Mouse (Mus musculus) liver, embryonic 14.5 days (tissue): ENCODE measurements around the gene Olfr1272. TPM values are rescaled to one million over a fixed set of nuclear protein-coding genes. Genes with fewer than 3 reads are reported as not detected.
"Not testable (repeated sequence)": the region's sequence is repeated elsewhere in the genome, so short reads cannot be mapped to it uniquely, and the experiment has no call there.

ENCODE experiments used
- ATAC-seq: fragments of 200-750 bp; cut with Nextera tagmentation; 2 replicates; pipeline ENCODE4 v1.8.0; 2017; ENCODE audit warnings: moderate number of reproducible peaks, mild to moderate bottlenecking, moderate library complexity; ENCODE audit not compliant: insufficient read depth
- DNase-seq, 3 experiments: peaks; one replicate each; pipeline ENCODE4 v3.0.0-alpha.2; 2012 to 2013; ENCODE audit warnings: low read depth in 3 of 3, low spot score in 3 of 3
- H3K27ac ChIP-seq: fragments of 300-500 bp; sonication (generic); 2 replicates; pipeline ENCODE4 v1.5.1; 2014; ENCODE audit warnings: moderate library complexity, mild to moderate bottlenecking, control low read depth, inconsistent platforms
- H3K27me3 ChIP-seq: fragments of 300-500 bp; sonication (generic); 2 replicates; pipeline ENCODE4 v1.6.1; 2014; ENCODE audit warnings: mild to moderate bottlenecking, low read length, moderate library complexity; ENCODE audit not compliant: control insufficient read depth, insufficient read depth
- H3K36me3 ChIP-seq: fragments of 300-500 bp; sonication (generic); replicated peaks from 2 replicates; pipeline ENCODE4 v1.6.1; 2014; ENCODE audit warnings: low read depth; ENCODE audit not compliant: control insufficient read depth, insufficient read depth
- H3K4me1 ChIP-seq, 2 experiments: fragments of 200-500 bp in 1 of 2; fragments of 300-500 bp in 1 of 2; sonication (generic) in 1 of 2; replicated peaks; 2 replicates each; pipeline ENCODE4 v1.6.1; 2012 to 2014; ENCODE audit warnings: antibody characterized with exemption in 1 of 2, inconsistent platforms in 1 of 2, low read length in 1 of 2; ENCODE audit not compliant: control insufficient read depth in 2 of 2, insufficient read depth in 2 of 2
- H3K4me2 ChIP-seq: fragments of 300-500 bp; sonication (generic); 2 replicates; pipeline ENCODE4 v1.6.1; 2014; ENCODE audit warnings: low read depth, mild to moderate bottlenecking, control low read depth, moderate library complexity
- H3K4me3 ChIP-seq, 2 experiments: fragments of 200-500 bp in 1 of 2; fragments of 300-500 bp in 1 of 2; sonication (generic) in 1 of 2; 2 replicates each; pipeline ENCODE4 v1.5.1; 2012 to 2014; ENCODE audit warnings: low read depth in 2 of 2, low read length in 2 of 2, mild to moderate bottlenecking in 2 of 2, control low read depth in 1 of 2, inconsistent platforms in 1 of 2, moderate library complexity in 1 of 2; ENCODE audit not compliant: insufficient read depth in 1 of 2
- H3K9ac ChIP-seq: fragments of 300-500 bp; sonication (generic); replicated peaks from 2 replicates; pipeline ENCODE4 v1.6.1; 2014; ENCODE audit warnings: mild to moderate bottlenecking, control low read depth, moderate library complexity
- H3K9me3 ChIP-seq: fragments of 300-500 bp; sonication (generic); 2 replicates; pipeline ENCODE4 v1.6.1; 2016; ENCODE audit warnings: low read length, mixed read lengths; ENCODE audit not compliant: control insufficient read depth
- CTCF ChIP-seq: IDR thresholded peaks from 2 replicates; pipeline ENCODE4 v1.5.1; 2016; ENCODE audit warnings: antibody characterized with exemption, low read depth, control low read depth
- EP300 ChIP-seq: IDR thresholded peaks from 2 replicates; pipeline ENCODE4 v1.6.1; 2016; ENCODE audit warnings: antibody characterized with exemption, low read depth
- WGBS: fragments of 180-500 bp; shearing (Covaris S2); extraction: QIAGEN DNeasy Blood & Tissue Kit; methylation state at CpG from one replicate; pipeline ENCODE4 v1.1.7; 2014; ENCODE audit not compliant: insufficient replicate concordance; 5-methylcytosine and 5-hydroxymethylcytosine counted together
- polyA plus RNA-seq, 2 experiments: library from polyadenylated mRNA; depleted of rRNA in 1 of 2; stranded (reverse) in 1 of 2; unstranded in 1 of 2; fragments of >200 nt; fragmentation: Nextera tagmentation in 1 of 2; extraction: Ambion mirVana in 1 of 2; gene quantifications; 2 replicates each; pipeline versions ENCODE4 v1.2.1 to v1.2.3; 2012 to 2014

Gene Olfr1272
- not detected in 2 replicates for polyA plus RNA-seq (2012; rRNA removed)
- polyA plus RNA-seq (2014; fragmentation: Nextera tagmentation; extraction: Ambion mirVana) = not detected in 2 replicates

DNA sequence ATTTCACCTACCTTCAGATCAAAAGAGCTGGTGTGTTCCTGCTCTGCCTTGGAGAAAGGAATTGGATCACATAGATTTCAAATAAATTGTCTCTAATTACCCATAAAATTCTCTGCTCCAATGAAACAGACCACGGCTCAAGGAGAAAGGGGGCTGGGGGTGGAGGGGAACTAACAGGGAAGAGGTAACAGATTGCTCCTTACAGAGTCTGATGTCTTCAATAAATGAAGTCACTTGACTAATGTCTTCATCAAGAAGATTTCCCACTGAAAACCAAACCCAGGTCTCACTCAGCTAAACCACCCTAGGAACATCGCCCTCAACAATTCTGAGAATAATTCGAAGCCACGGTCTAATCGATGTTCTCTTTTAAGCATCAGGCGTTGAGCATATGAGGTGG, at the start of gene Olfr1272:
TSS of gene Olfr1272 (minus strand) at position 101 of the 400 bp plus-strand sequence.
- no peaks in the 10 kb centered on the region for H3K36me3 ChIP-seq
- H3K4me3 ChIP-seq = no peak within 1 kb of the TSS
- no peak within 1 kb of the TSS for H3K9ac ChIP-seq
- DNase-seq (no peak), ATAC-seq (no peak)
- H3K4me2 ChIP-seq = no peak within 1 kb of the TSS
- no peaks in the 10 kb centered on the region for H3K4me1 ChIP-seq
- H3K27ac ChIP-seq = no peak within 1 kb of the TSS
- 72% methylated on average over 6 of the region's 6 CpGs for WGBS
- TF ChIP-seq CTCF (no peak), EP300 (no peak)
- H3K27me3 ChIP-seq = no peaks in the 10 kb centered on the region
- no peaks in the 10 kb centered on the region for H3K9me3 ChIP-seq

DNA sequence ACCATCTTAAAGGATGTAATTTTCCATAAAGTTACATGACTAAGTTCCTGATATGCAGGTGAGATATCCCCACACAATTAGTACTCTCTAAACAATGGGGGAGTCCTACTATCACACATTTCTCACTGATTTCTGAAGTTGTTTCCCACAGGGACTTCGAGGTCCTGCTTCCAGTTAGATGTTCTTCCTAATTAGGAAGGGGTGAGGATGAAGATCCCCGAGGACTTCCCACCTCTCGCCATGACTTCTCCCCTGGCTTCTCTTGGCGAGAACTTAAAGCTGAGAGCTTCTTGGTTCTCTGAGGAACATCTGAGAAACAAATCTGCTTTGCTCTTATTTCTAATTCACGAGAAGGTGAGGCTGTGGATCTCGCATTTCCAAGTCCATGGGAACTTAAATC, 29.3 kb upstream of the Olfr1272 start, which contains the start of gene Gm13769:
TSS of gene Gm13769 (plus strand) at position 301 of the 400 bp plus-strand sequence.
- H3K27me3 ChIP-seq, ATAC-seq, H3K4me2 ChIP-seq, H3K4me1 ChIP-seq, H3K9me3 ChIP-seq, H3K36me3 ChIP-seq, H3K9ac ChIP-seq, H3K27ac ChIP-seq, H3K4me3 ChIP-seq, DNase-seq: not testable (repeated sequence)
- no CpG with 5 or more reads among the region's 6 CpGs for WGBS

DNA sequence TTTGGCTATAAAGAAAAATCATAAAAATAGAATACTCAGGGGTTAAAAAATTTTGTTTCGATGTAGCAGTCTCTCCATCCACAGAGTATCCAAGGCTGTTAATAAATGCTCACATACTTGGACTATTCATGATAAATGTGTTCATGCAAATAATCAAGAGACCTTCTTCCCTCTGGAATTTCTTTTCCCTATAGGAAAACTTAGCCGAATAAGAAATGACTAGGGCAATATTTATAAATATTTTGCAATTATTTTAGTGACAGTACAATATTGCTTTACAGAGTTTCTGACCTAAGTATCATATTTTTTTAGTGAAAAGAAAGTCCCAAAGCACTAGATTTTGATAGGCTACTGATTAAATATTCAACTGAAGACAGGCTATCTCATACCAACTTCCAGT, 21.7 kb downstream of the Olfr1272 start, which contains the start of gene Olfr1271:
TSS of gene Olfr1271 (minus strand) at position 101 of the 400 bp plus-strand sequence.
- no peak for DNase-seq
- Histone ChIP-seq H3K4me1 (no peaks in the 10 kb centered on the region), H3K4me2 (no peak within 1 kb of the TSS), H3K9me3 (no peaks in the 10 kb centered on the region), H3K4me3 (no peak within 1 kb of the TSS), H3K36me3 (no peaks in the 10 kb centered on the region), H3K9ac (no peak within 1 kb of the TSS), H3K27ac (no peak within 1 kb of the TSS), H3K27me3 (no peaks in the 10 kb centered on the region)
- TF ChIP-seq EP300 (no peak), CTCF (no peak)
- no peak for ATAC-seq
- 61% methylated on average over 2 of the region's 2 CpGs for WGBS

DNA sequence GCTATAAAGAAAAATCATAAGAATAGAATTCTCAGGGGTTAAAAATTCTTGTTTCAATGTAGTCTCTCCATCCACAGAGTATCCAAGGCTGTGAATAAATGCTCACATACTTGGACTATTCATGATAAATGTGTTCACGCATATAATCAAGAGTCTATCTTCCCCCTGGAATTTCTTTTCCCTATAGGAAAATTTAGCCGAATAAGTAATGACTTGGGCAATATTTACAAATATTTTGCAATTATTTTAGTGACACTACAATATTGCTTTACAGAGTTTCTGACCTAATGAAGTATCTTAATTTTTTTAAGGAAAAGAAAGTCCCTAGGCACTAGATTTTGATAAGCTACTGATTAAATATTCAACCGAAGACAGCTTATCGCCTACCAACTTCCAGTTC, 35.1 kb downstream of the Olfr1272 start, which contains the start of gene Olfr142:
TSS of gene Olfr142 (minus strand) at position 101 of the 400 bp plus-strand sequence.
- H3K4me1 ChIP-seq = no peaks in the 10 kb centered on the region
- no peak within 1 kb of the TSS for H3K4me3 ChIP-seq
- H3K36me3 ChIP-seq = no peaks in the 10 kb centered on the region
- no peak within 1 kb of the TSS for H3K9ac ChIP-seq
- H3K9me3 ChIP-seq = no peaks in the 10 kb centered on the region
- no peak for ATAC-seq
- no peaks in the 10 kb centered on the region for H3K27me3 ChIP-seq
- WGBS = 69% methylated on average over 4 of the region's 4 CpGs
- H3K4me2 ChIP-seq = no peak within 1 kb of the TSS
- TF ChIP-seq EP300 = no peak
- no peak for TF ChIP-seq CTCF
- DNase-seq = no peak
- H3K27ac ChIP-seq = no peak within 1 kb of the TSS

Other genes starting within 250 kb of the Olfr1272 start
- not detected in 2 replicates for gene Olfr140, start 229.2 kb downstream of the Olfr1272 start, polyA plus RNA-seq (2012; rRNA removed)
- not detected in 2 replicates for gene Olfr140, start 229.2 kb downstream of the Olfr1272 start, polyA plus RNA-seq (2014; fragmentation: Nextera tagmentation; extraction: Ambion mirVana)
- not detected in 2 replicates for gene Olfr1269, start 171.4 kb downstream of the Olfr1272 start, polyA plus RNA-seq (2012; rRNA removed)
- gene Olfr1269, start 171.4 kb downstream of the Olfr1272 start, polyA plus RNA-seq (2014; fragmentation: Nextera tagmentation; extraction: Ambion mirVana) = not detected in 2 replicates
- gene Olfr32, start 150.5 kb downstream of the Olfr1272 start, polyA plus RNA-seq (2012; rRNA removed) = not detected in 2 replicates
- gene Olfr32, start 150.5 kb downstream of the Olfr1272 start, polyA plus RNA-seq (2014; fragmentation: Nextera tagmentation; extraction: Ambion mirVana) = not detected in 2 replicates
- not detected in 2 replicates for gene Olfr1270, start 139.8 kb downstream of the Olfr1272 start, polyA plus RNA-seq (2012; rRNA removed)
- not detected in 2 replicates for gene Olfr1270, start 139.8 kb downstream of the Olfr1272 start, polyA plus RNA-seq (2014; fragmentation: Nextera tagmentation; extraction: Ambion mirVana)
- not detected in 2 replicates for gene Olfr1506, start 68.3 kb downstream of the Olfr1272 start, polyA plus RNA-seq (2012; rRNA removed)
- not detected in 2 replicates for gene Olfr1506, start 68.3 kb downstream of the Olfr1272 start, polyA plus RNA-seq (2014; fragmentation: Nextera tagmentation; extraction: Ambion mirVana)
- not detected in 2 replicates for gene Olfr142, start 35.2 kb downstream of the Olfr1272 start, polyA plus RNA-seq (2012; rRNA removed)
- gene Olfr142, start 35.2 kb downstream of the Olfr1272 start, polyA plus RNA-seq (2014; fragmentation: Nextera tagmentation; extraction: Ambion mirVana) = not detected in 2 replicates
- gene Olfr1271, start 21.8 kb downstream of the Olfr1272 start, polyA plus RNA-seq (2012; rRNA removed) = not detected in 2 replicates
- gene Olfr1271, start 21.8 kb downstream of the Olfr1272 start, polyA plus RNA-seq (2014; fragmentation: Nextera tagmentation; extraction: Ambion mirVana) = not detected in 2 replicates
- not detected in 2 replicates for gene Gm13769, start 29.4 kb upstream of the Olfr1272 start, polyA plus RNA-seq (2012; rRNA removed)
- not detected in 2 replicates for gene Gm13769, start 29.4 kb upstream of the Olfr1272 start, polyA plus RNA-seq (2014; fragmentation: Nextera tagmentation; extraction: Ambion mirVana)
- not detected in 2 replicates for gene Olfr1274-ps, start 105.8 kb upstream of the Olfr1272 start, polyA plus RNA-seq (2012; rRNA removed)
- gene Olfr1274-ps, start 105.8 kb upstream of the Olfr1272 start, polyA plus RNA-seq (2014; fragmentation: Nextera tagmentation; extraction: Ambion mirVana) = not detected in 2 replicates